Mouse (Mus musculus): ENCODE results near the gene Kazn.
A peak's percentile ranks its signal among the peaks of the same experiment; 100 is the strongest.

Kazn gene

GRCm38 (mm10) chr4:142162102-142162501 lies 77.1 kb downstream of the Kazn start:
- no peak for DNase-seq

GRCm38 (mm10) chr4:142160041-142160440 lies 79.2 kb downstream of the Kazn start:
- peak in 1 of 2 experiments; percentile 53 for DNase-seq

GRCm38 (mm10) chr4:142156506-142156905 lies 82.7 kb downstream of the Kazn start:
- peak; percentile 85 to 87 for DNase-seq

- no peak for DNase-seq
Measured at GRCm38 (mm10) chr4:142154246-142154645, 85.0 kb downstream of the Kazn start.

GRCm38 (mm10) chr4:142153526-142153925 lies 85.7 kb downstream of the Kazn start:
- peak; percentile 96 to 98 for DNase-seq

GRCm38 (mm10) chr4:142152733-142153422 lies 86.3 kb downstream of the Kazn start:
- DNase-seq = no peak

- peak; percentile 61 to 65 for DNase-seq
Measured at GRCm38 (mm10) chr4:142150086-142150485, 89.1 kb downstream of the Kazn start.

- no peak for DNase-seq
Measured at GRCm38 (mm10) chr4:142149202-142149601, 90.0 kb downstream of the Kazn start.

GRCm38 (mm10) chr4:142147671-142148070 lies 91.5 kb downstream of the Kazn start:
- DNase-seq = no peak

- peak in 1 of 2 experiments; percentile 66 for DNase-seq
Measured at GRCm38 (mm10) chr4:142144096-142144495, 95.1 kb downstream of the Kazn start.

GRCm38 (mm10) chr4:142143290-142143689 lies 95.9 kb downstream of the Kazn start:
- no peak for DNase-seq

- DNase-seq = no peak
Measured at GRCm38 (mm10) chr4:142139729-142140128, 99.5 kb downstream of the Kazn start.

- DNase-seq = no peak
Measured at GRCm38 (mm10) chr4:142138356-142139099, 100.7 kb downstream of the Kazn start.

GRCm38 (mm10) chr4:142136766-142137503 lies 102.3 kb downstream of the Kazn start:
- peak; percentile 90 to 94 for DNase-seq

- no peak for DNase-seq
Measured at GRCm38 (mm10) chr4:142135515-142135914, 103.7 kb downstream of the Kazn start.

- DNase-seq = no peak
Measured at GRCm38 (mm10) chr4:142130162-142130561, 109.0 kb downstream of the Kazn start.

GRCm38 (mm10) chr4:142127275-142127788 lies 111.9 kb downstream of the Kazn start:
- no peak for DNase-seq

GRCm38 (mm10) chr4:142126641-142127274 lies 112.4 kb downstream of the Kazn start:
- DNase-seq = no peak

- DNase-seq = peak in 1 of 2 experiments; percentile 50
Measured at GRCm38 (mm10) chr4:142121164-142121563, 118.0 kb downstream of the Kazn start.

- DNase-seq = no peak
Measured at GRCm38 (mm10) chr4:142118522-142118921, 120.7 kb downstream of the Kazn start.

- DNase-seq = peak; percentile 70 to 73
Measured at GRCm38 (mm10) chr4:142117993-142118392, 121.2 kb downstream of the Kazn start.

GRCm38 (mm10) chr4:142113306-142113705 lies 125.9 kb downstream of the Kazn start:
- peak; percentile 79 to 82 for DNase-seq
